Mouse (Mus musculus): ENCODE results near the gene Chd5.

DNA sequence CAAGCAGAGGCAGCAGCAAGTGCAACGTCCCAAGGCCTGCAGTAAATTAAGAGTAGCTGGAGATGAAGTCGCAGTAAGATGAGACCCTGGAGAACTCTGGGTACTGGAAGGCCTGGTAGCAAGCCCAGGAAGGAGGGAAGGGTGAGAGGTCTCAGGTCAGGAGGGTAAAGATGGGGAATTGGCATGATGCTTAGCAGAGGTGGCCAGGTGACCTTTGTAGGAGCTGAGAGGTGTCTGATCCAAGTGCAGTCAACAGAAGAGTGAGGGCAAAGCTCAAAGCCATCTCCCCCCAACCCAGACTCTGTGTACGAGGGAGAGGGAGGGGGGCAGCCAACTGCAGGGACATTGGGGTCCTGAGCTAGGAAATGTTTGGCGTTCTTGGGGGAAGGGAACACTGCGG lies 17.0 kb upstream of the Chd5 start:
- TF ChIP-seq POLR2A (IDR thresholded peaks at IDR 0.05; ENCODE audit: control insufficient read depth, low read depth, low read length) (no peak), CTCF (IDR thresholded peaks at IDR 0.05; ENCODE audit: control insufficient read depth, insufficient read depth, insufficient replicate concordance, low read depth, low read length) (no peak)
